Mouse (Mus musculus): Measurements from ENCODE around the gene Bpifb3.
A peak's percentile ranks its signal among the peaks of the same experiment; 100 is the strongest.

Gene Bpifb3

GRCm38 (mm10) chr2:153917930-153918329, at the start of gene Bpifb3:
Gene Bpifb3, plus strand, starts transcription at chr2:153918230.
- DNase-seq, result no peak

- no peak for DNase-seq
Observed at GRCm38 (mm10) chr2:153870984-153871383, 47.0 kb upstream of the Bpifb3 start, which contains the start of gene Sun5. Gene Sun5, minus strand, starts transcription at chr2:153871084.

GRCm38 (mm10) chr2:153874745-153875144, 43.3 kb upstream of the Bpifb3 start, which contains the start of gene Bpifb2:
Gene Bpifb2, plus strand, starts transcription at chr2:153875045.
- no peak for DNase-seq

- DNase-seq, result no peak
Observed at GRCm38 (mm10) chr2:153899111-153899510, 18.9 kb upstream of the Bpifb3 start.

- no peak for DNase-seq
Observed at GRCm38 (mm10) chr2:153900088-153900487, 17.9 kb upstream of the Bpifb3 start, which contains the start of gene Bpifb6. Gene Bpifb6, plus strand, starts transcription at chr2:153900388.

- DNase-seq, result no peak
Observed at GRCm38 (mm10) chr2:153902726-153903125, 15.3 kb upstream of the Bpifb3 start.

- DNase-seq, result no peak
Observed at GRCm38 (mm10) chr2:153906626-153907025, 11.4 kb upstream of the Bpifb3 start.

- peak; percentile 12 for DNase-seq
Observed at GRCm38 (mm10) chr2:153914151-153914550, 3.9 kb upstream of the Bpifb3 start.

- DNase-seq, result no peak
Observed at GRCm38 (mm10) chr2:153921246-153921645, 3.2 kb downstream of the Bpifb3 start.

GRCm38 (mm10) chr2:153929871-153930413, 11.9 kb downstream of the Bpifb3 start:
- DNase-seq, result peak; percentile 46

- DNase-seq, result no peak
Observed at GRCm38 (mm10) chr2:153931125-153931524, 13.1 kb downstream of the Bpifb3 start.

GRCm38 (mm10) chr2:153933311-153933710, 15.3 kb downstream of the Bpifb3 start:
- no peak for DNase-seq

GRCm38 (mm10) chr2:153935348-153935747, 17.3 kb downstream of the Bpifb3 start:
- DNase-seq, result no peak

- DNase-seq, result no peak
Observed at GRCm38 (mm10) chr2:153937843-153938242, 19.8 kb downstream of the Bpifb3 start, which contains the start of gene Bpifb4. Gene Bpifb4, plus strand, starts transcription at chr2:153938212.

GRCm38 (mm10) chr2:153943537-153943936, 25.5 kb downstream of the Bpifb3 start:
- DNase-seq, result peak; percentile 36

GRCm38 (mm10) chr2:153944567-153944966, 26.5 kb downstream of the Bpifb3 start:
- no peak for DNase-seq

- DNase-seq, result peak; percentile 62
Observed at GRCm38 (mm10) chr2:153952897-153953296, 34.9 kb downstream of the Bpifb3 start.

GRCm38 (mm10) chr2:153953836-153954235, 35.8 kb downstream of the Bpifb3 start:
- DNase-seq, result peak; percentile 52

- no peak for DNase-seq
Observed at GRCm38 (mm10) chr2:153962821-153963331, 44.8 kb downstream of the Bpifb3 start.

- DNase-seq, result no peak
Observed at GRCm38 (mm10) chr2:153963334-153963733, 45.3 kb downstream of the Bpifb3 start.

GRCm38 (mm10) chr2:153970221-153970620, 52.2 kb downstream of the Bpifb3 start:
- no peak for DNase-seq

- DNase-seq, result no peak
Observed at GRCm38 (mm10) chr2:153974582-153974981, 56.6 kb downstream of the Bpifb3 start, which contains the start of gene Bpifa6. Gene Bpifa6, plus strand, starts transcription at chr2:153974945.

Data from right cerebral cortex, postnatal 14 days (tissue).